Mouse (Mus musculus) heart, embryonic 13.5 days (tissue): Measurements from ENCODE around the gene Kirrel3. TPM values are rescaled to one million over a fixed set of nuclear protein-coding genes. Genes with fewer than 3 reads are reported as not detected.

Experiments
- ATAC-seq: fragments of 200-750 bp; cut with Nextera tagmentation; 2 replicates; pipeline ENCODE4 v1.8.0; 2017; ENCODE audit warnings: moderate TSS enrichment; ENCODE audit not compliant: insufficient number of reproducible peaks, low FRiP score, low TSS enrichment; ENCODE audit errors: extremely low read depth
- H3K27ac ChIP-seq: fragments of 300-500 bp; sonication (generic); replicated peaks from 2 replicates; pipeline ENCODE4 v1.5.1; 2015; ENCODE audit warnings: moderate library complexity, mild to moderate bottlenecking, inconsistent platforms
- H3K27me3 ChIP-seq: fragments of 300-500 bp; sonication (generic); replicated peaks from 2 replicates; pipeline ENCODE4 v1.6.1; 2015; ENCODE audit warnings: mild to moderate bottlenecking, inconsistent platforms
- H3K36me3 ChIP-seq: fragments of 300-500 bp; sonication (generic); 2 replicates; pipeline ENCODE4 v1.6.1; 2015; ENCODE audit warnings: mild to moderate bottlenecking, inconsistent platforms
- H3K4me1 ChIP-seq: fragments of 300-500 bp; sonication (generic); 2 replicates; pipeline ENCODE4 v1.6.1; 2015; ENCODE audit warnings: inconsistent platforms
- H3K4me2 ChIP-seq: fragments of 300-500 bp; sonication (generic); 2 replicates; pipeline ENCODE4 v1.6.1; 2015; ENCODE audit warnings: inconsistent platforms, mild to moderate bottlenecking, moderate library complexity
- H3K4me3 ChIP-seq: fragments of 300-500 bp; sonication (generic); 2 replicates; pipeline ENCODE4 v1.5.1; 2015; ENCODE audit warnings: moderate library complexity, mild to moderate bottlenecking, inconsistent platforms
- H3K9ac ChIP-seq: fragments of 300-500 bp; sonication (generic); 2 replicates; pipeline ENCODE4 v1.6.1; 2015; ENCODE audit warnings: inconsistent platforms, mild to moderate bottlenecking, moderate library complexity
- H3K9me3 ChIP-seq: fragments of 300-500 bp; sonication (generic); 2 replicates; pipeline ENCODE4 v1.6.1; 2016; ENCODE audit warnings: inconsistent platforms
- WGBS: fragments of 180-500 bp; shearing (Covaris S2); methylation state at CpG from one replicate; pipeline ENCODE4 v1.1.7; 2015; ENCODE audit warnings: mixed read lengths; 5-methylcytosine and 5-hydroxymethylcytosine counted together
- polyA plus RNA-seq: library from polyadenylated mRNA; unstranded; fragments of >200 nt; fragmentation: Nextera tagmentation; extraction: Ambion mirVana; gene quantifications from 2 replicates; pipeline ENCODE4 v1.2.1, GENCODE M21; 2015

The Kirrel3 gene
- polyA plus RNA-seq, 1 experiment from 2014 or later = 1.0 TPM

- H3K4me2 ChIP-seq = no peak overlapping the region
- no peaks in the 10 kb centered on the region for H3K27me3 ChIP-seq
- H3K9me3 ChIP-seq = no peaks in the 10 kb centered on the region
- H3K4me3 ChIP-seq = no peak overlapping the region
- H3K9ac ChIP-seq = no peak overlapping the region
- peaks cover 7% of the 10 kb centered on the region; the same call in 1 of the 2 replicates for H3K4me1 ChIP-seq
- no peak for ATAC-seq
- H3K36me3 ChIP-seq = no peaks in the 10 kb centered on the region
- WGBS = 46% methylated on average over 5 of the region's 5 CpGs
- no peak overlapping the region for H3K27ac ChIP-seq
Observed at GRCm38 (mm10) chr9:34695646-34696045, 210.0 kb downstream of the Kirrel3 start.

- WGBS = 73% methylated on average over 12 of the region's 12 CpGs
- Histone ChIP-seq H3K36me3 (no peaks in the 10 kb centered on the region), H3K9ac (no peak overlapping the region), H3K4me3 (no peak overlapping the region), H3K9me3 (no peaks in the 10 kb centered on the region), H3K27ac (no peak overlapping the region), H3K27me3 (no peaks in the 10 kb centered on the region), H3K4me2 (no peak overlapping the region), H3K4me1 (no peaks in the 10 kb centered on the region)
- ATAC-seq = no peak
Observed at GRCm38 (mm10) chr9:34703547-34704300, 218.0 kb downstream of the Kirrel3 start.

GRCm38 (mm10) chr9:34704357-34704756 is 218.7 kb downstream of the Kirrel3 start:
- Histone ChIP-seq H3K9ac (no peak overlapping the region), H3K36me3 (no peaks in the 10 kb centered on the region), H3K27ac (no peak overlapping the region), H3K4me2 (no peak overlapping the region), H3K9me3 (no peaks in the 10 kb centered on the region), H3K4me1 (no peaks in the 10 kb centered on the region), H3K27me3 (no peaks in the 10 kb centered on the region), H3K4me3 (no peak overlapping the region)
- 55% methylated on average over 2 of the region's 2 CpGs for WGBS
- ATAC-seq = no peak

GRCm38 (mm10) chr9:34706350-34706873 is 220.7 kb downstream of the Kirrel3 start:
- 43% methylated on average over 4 of the region's 4 CpGs for WGBS
- no peak overlapping the region for H3K4me3 ChIP-seq

GRCm38 (mm10) chr9:34708691-34709090 is 223.0 kb downstream of the Kirrel3 start:
- WGBS = 72% methylated on average over 6 of the region's 6 CpGs
- Histone ChIP-seq H3K27me3 (no peaks in the 10 kb centered on the region), H3K4me2 (no peak overlapping the region), H3K4me1 (no peaks in the 10 kb centered on the region), H3K4me3 (no peak overlapping the region), H3K27ac (no peak overlapping the region), H3K9me3 (no peaks in the 10 kb centered on the region), H3K9ac (no peak overlapping the region), H3K36me3 (no peaks in the 10 kb centered on the region)
- ATAC-seq = no peak

More at GRCm38 (mm10) chr9:34706350-34706873, 220.7 kb downstream of the Kirrel3 start:
- no peak for ATAC-seq
- Histone ChIP-seq H3K9me3 (no peaks in the 10 kb centered on the region), H3K27me3 (no peaks in the 10 kb centered on the region), H3K4me1 (no peaks in the 10 kb centered on the region), H3K36me3 (no peaks in the 10 kb centered on the region), H3K27ac (no peak overlapping the region), H3K4me2 (no peak overlapping the region), H3K9ac (no peak overlapping the region)

GRCm38 (mm10) chr9:34711996-34712395 is 226.3 kb downstream of the Kirrel3 start:
- ATAC-seq = no peak
- peaks cover 9% of the 10 kb centered on the region for H3K27me3 ChIP-seq
- no peak overlapping the region for H3K4me3 ChIP-seq
- H3K9me3 ChIP-seq = no peaks in the 10 kb centered on the region
- WGBS = 15% methylated on average over 1 of the region's 1 CpGs
- H3K36me3 ChIP-seq = no peaks in the 10 kb centered on the region
- H3K27ac ChIP-seq = no peak overlapping the region
- H3K4me1 ChIP-seq = no peaks in the 10 kb centered on the region
- no peak overlapping the region for H3K9ac ChIP-seq
- no peak overlapping the region for H3K4me2 ChIP-seq

- Histone ChIP-seq H3K27ac (no peak overlapping the region), H3K9me3 (no peaks in the 10 kb centered on the region), H3K27me3 (peaks cover 9% of the 10 kb centered on the region), H3K4me2 (no peak overlapping the region), H3K4me3 (no peak overlapping the region), H3K36me3 (no peaks in the 10 kb centered on the region), H3K4me1 (no peaks in the 10 kb centered on the region), H3K9ac (no peak overlapping the region)
- ATAC-seq = no peak
- 78% methylated on average over 4 of the region's 4 CpGs for WGBS
Observed at GRCm38 (mm10) chr9:34712996-34713395, 227.3 kb downstream of the Kirrel3 start.

GRCm38 (mm10) chr9:34713462-34713926 is 227.8 kb downstream of the Kirrel3 start:
- no peak for ATAC-seq
- 68% methylated on average over 4 of the region's 4 CpGs for WGBS

GRCm38 (mm10) chr9:34714996-34715619 is 229.4 kb downstream of the Kirrel3 start:
- Histone ChIP-seq H3K4me3 (no peak overlapping the region), H3K4me1 (no peaks in the 10 kb centered on the region), H3K27me3 (peaks cover 9% of the 10 kb centered on the region), H3K36me3 (no peaks in the 10 kb centered on the region), H3K4me2 (no peak overlapping the region), H3K27ac (no peak overlapping the region), H3K9ac (no peak overlapping the region), H3K9me3 (no peaks in the 10 kb centered on the region)
- no peak for ATAC-seq
- WGBS = 53% methylated on average over 3 of the region's 3 CpGs

More at GRCm38 (mm10) chr9:34713462-34713926, 227.8 kb downstream of the Kirrel3 start:
- Histone ChIP-seq H3K4me2 (no peak overlapping the region), H3K9me3 (no peaks in the 10 kb centered on the region), H3K36me3 (no peaks in the 10 kb centered on the region), H3K27me3 (peaks cover 9% of the 10 kb centered on the region), H3K27ac (no peak overlapping the region), H3K9ac (no peak overlapping the region), H3K4me3 (no peak overlapping the region), H3K4me1 (no peaks in the 10 kb centered on the region)

- H3K36me3 ChIP-seq = no peaks in the 10 kb centered on the region
- no peak for ATAC-seq
- whole genome bisulfite sequencing = 69% methylated on average over 2 of the region's 2 CpGs
- no peak overlapping the region for H3K9ac ChIP-seq
- no peak overlapping the region for H3K4me2 ChIP-seq
- peaks cover 7% of the 10 kb centered on the region for H3K4me1 ChIP-seq
- H3K27me3 ChIP-seq = peaks cover 9% of the 10 kb centered on the region
- no peaks in the 10 kb centered on the region for H3K9me3 ChIP-seq
- no peak overlapping the region for H3K27ac ChIP-seq
- H3K4me3 ChIP-seq = no peak overlapping the region
Observed at GRCm38 (mm10) chr9:34716476-34716875, 230.8 kb downstream of the Kirrel3 start.

- 30% methylated on average over 6 of the region's 6 CpGs for WGBS
- H3K9ac ChIP-seq = no peak overlapping the region
- no peaks in the 10 kb centered on the region for H3K36me3 ChIP-seq
- H3K27ac ChIP-seq = no peak overlapping the region
- peaks cover 15% of the 10 kb centered on the region for H3K4me1 ChIP-seq
- no peaks in the 10 kb centered on the region for H3K27me3 ChIP-seq
- no peak for ATAC-seq
- H3K4me2 ChIP-seq = no peak overlapping the region
- no peak overlapping the region for H3K4me3 ChIP-seq
- H3K9me3 ChIP-seq = no peaks in the 10 kb centered on the region
Observed at GRCm38 (mm10) chr9:34721478-34722197, 235.9 kb downstream of the Kirrel3 start.
